Mouse (Mus musculus): ENCODE results near the gene Ftsj3.
A peak's percentile ranks its signal among the peaks of the same experiment; 100 is the strongest.

- no peak for TF ChIP-seq CTCF (IDR thresholded peaks at IDR 0.05 in 2 of 3, conservative IDR thresholded peaks at IDR 0.05 in 1 of 3; ENCODE audit: control insufficient read depth in 1 of 3, insufficient read depth in 1 of 3, low read depth in 2 of 3, low read length in 3 of 3, poor library complexity in 1 of 3, severe bottlenecking in 1 of 3)
- TF ChIP-seq POLR2A (IDR thresholded peaks at IDR 0.05; ENCODE audit: control insufficient read depth in 1 of 2, insufficient read depth in 1 of 2, low read depth in 1 of 2, low read length in 2 of 2, poor library complexity in 1 of 2): no peak
- peak; percentile 96 for TF ChIP-seq TCF12 (IDR thresholded peaks at IDR 0.05; ENCODE audit: low read depth, low read length)
- TF ChIP-seq MAX (IDR thresholded peaks at IDR 0.05; ENCODE audit: low read length): peak; percentile 54
- peak; percentile 28; the same call in 1 of the 2 replicates for TF ChIP-seq TBP (IDR thresholded peaks at IDR 0.05; ENCODE audit: low read depth, low read length)
- TF ChIP-seq MXI1 (IDR thresholded peaks at IDR 0.05; ENCODE audit: low read depth, low read length): peak; percentile 83
These were observed 54.3 kb downstream of the Ftsj3 start for GRCm38 (mm10) chr11:106201337-106202122.

Measured in MEL (cell line).